9 mouse cellular contexts compared by ENCODE assay signal in the genomic region with DNA sequence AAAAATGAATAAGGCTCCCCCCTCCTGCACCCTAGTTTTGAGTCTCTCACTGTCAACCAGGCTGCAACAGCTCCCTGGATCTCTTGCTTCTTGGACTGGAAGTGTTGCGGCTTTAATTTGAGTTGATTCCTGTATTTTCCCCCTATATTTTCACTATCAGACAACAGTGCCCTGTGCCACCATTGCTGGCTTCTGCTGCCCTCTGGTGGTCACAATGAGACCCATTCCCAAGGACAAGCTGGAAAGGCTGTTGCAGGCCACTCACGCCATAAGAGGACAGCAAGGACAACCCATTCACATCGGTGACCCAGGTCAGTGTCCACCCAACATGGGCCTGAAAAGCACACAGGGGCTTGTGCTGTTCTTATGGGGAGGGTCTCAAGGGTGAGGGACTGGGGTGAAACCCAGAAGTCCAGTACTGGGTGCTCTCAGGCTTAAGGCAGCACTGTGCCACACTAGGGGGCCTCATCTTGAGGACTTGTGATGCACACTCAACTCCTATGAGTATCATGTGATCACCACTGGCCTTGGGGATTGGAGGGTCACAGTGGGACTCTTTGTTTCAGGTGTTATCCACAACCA.
A peak's percentile ranks its signal among the peaks of the same experiment; 100 is the strongest.
DNase-seq lines count a peak whose midpoint lies in the region; ATAC-seq and TF ChIP-seq lines count a peak whose summit lies in the region.
"Had no signal": no experiment of that assay in that cellular context is flagged by ENCODE, and none has a peak within 500 bp of the region (broad histone marks: within the 10 kb centered on the region; RNA-seq: fewer than 3 reads in every experiment).

No protein-coding gene starts in this region.

- no peak overlapping the region for H3K4me2 ChIP-seq in forebrain, embryonic 13.5 days
- no peak overlapping the region for H3K4me2 ChIP-seq in lung, postnatal 0 days (replicated peaks; ENCODE audit: low read depth, low read length)
- H3K4me2 ChIP-seq: heart, embryonic 15.5 days had no signal

- H3K4me3 ChIP-seq in ES-Bruce4 (ENCODE audit: low read depth, low read length), result no peak overlapping the region
- H3K4me3 ChIP-seq in forebrain, embryonic 13.5 days, result no peak overlapping the region
- no peak overlapping the region for H3K4me3 ChIP-seq in layer of hippocampus, adult 2 months
- H3K4me3 ChIP-seq in lung, postnatal 0 days (ENCODE audit: low read depth, low read length), result no peak overlapping the region
- H3K4me3 ChIP-seq: heart, embryonic 15.5 days had no signal

- no peak overlapping the region for H3K27ac ChIP-seq in ES-Bruce4 (ENCODE audit: insufficient read depth, low read length)
- H3K27ac ChIP-seq in forebrain, embryonic 13.5 days, result no peak overlapping the region
- H3K27ac ChIP-seq in layer of hippocampus, adult 2 months, result no peak overlapping the region
- no peak overlapping the region for H3K27ac ChIP-seq in lung, postnatal 0 days (ENCODE audit: low read length)
- H3K27ac ChIP-seq: heart, embryonic 15.5 days had no signal

- H3K9ac ChIP-seq in ES-Bruce4 (ENCODE audit: low read depth, poor library complexity, severe bottlenecking), result no peak overlapping the region
- no peak overlapping the region for H3K9ac ChIP-seq in forebrain, embryonic 13.5 days
- no peak overlapping the region for H3K9ac ChIP-seq in lung, postnatal 0 days (replicated peaks; ENCODE audit: low read depth)
- H3K9ac ChIP-seq: heart, embryonic 15.5 days had no signal

- H3K27me3 ChIP-seq in ES-Bruce4 (ENCODE audit: control insufficient read depth, insufficient read depth, low read length, poor library complexity, severe bottlenecking), result no peaks in the 10 kb centered on the region
- H3K27me3 ChIP-seq in forebrain, embryonic 13.5 days, result 0 out of 2 replicates have a peak, but pooled peaks cover 5% of the 10 kb centered on the region
- H3K27me3 ChIP-seq in lung, postnatal 0 days (replicated peaks; ENCODE audit: insufficient read depth, low read length), result no peaks in the 10 kb centered on the region
- H3K27me3 ChIP-seq: heart, embryonic 15.5 days had no signal

- peak; percentile 55 for DNase-seq in c-Kit-positive CD71-positive TER-119-negative erythroid progenitor cells, embryonic 14.5 days (ENCODE audit: low read depth)
- peak; percentile 91 for DNase-seq in heart, postnatal 4 days
- peak; percentile 69 to 89 for DNase-seq in layer of hippocampus, adult 2 months (ENCODE audit: low spot score in 2 of 2)
- peak; percentile 78 for DNase-seq in lung, postnatal 0 days (ENCODE audit: low spot score)
- DNase-seq in ovary, postnatal 14 days (ENCODE audit: low spot score), result peak; percentile 80
- DNase-seq in thymus, postnatal 0 days (ENCODE audit: low spot score), result peak; percentile 75

- TF ChIP-seq EP300 in ES-Bruce4 (IDR thresholded peaks at IDR 0.05; ENCODE audit: insufficient read depth, low read depth, low read length), result no peak
- no peak for TF ChIP-seq EP300 in lung, postnatal 0 days (IDR thresholded peaks at IDR 0.05)

- ATAC-seq in forebrain, embryonic 13.5 days, result peak; percentile 89
- ATAC-seq in lung, postnatal 0 days, result peak; percentile 70

- TF ChIP-seq CTCF in ES-Bruce4 (IDR thresholded peaks at IDR 0.05; ENCODE audit: low read depth, low read length), result peak; percentile 94
- TF ChIP-seq CTCF in layer of hippocampus, adult 2 months (conservative IDR thresholded peaks at IDR 0.05), result peak; percentile 98
- TF ChIP-seq CTCF in lung, postnatal 0 days (IDR thresholded peaks at IDR 0.05), result peak; percentile 97

- no peaks in the 10 kb centered on the region for H3K9me3 ChIP-seq in ES-Bruce4 (replicated peaks; ENCODE audit: control insufficient read depth, insufficient read depth, low read length, poor library complexity, severe bottlenecking)
- no peaks in the 10 kb centered on the region for H3K9me3 ChIP-seq in forebrain, embryonic 13.5 days (replicated peaks)
- no peaks in the 10 kb centered on the region for H3K9me3 ChIP-seq in lung, postnatal 0 days (ENCODE audit: low read length)
- H3K9me3 ChIP-seq: heart, embryonic 15.5 days had no signal

- no peaks in the 10 kb centered on the region for H3K36me3 ChIP-seq in ES-Bruce4 (ENCODE audit: control insufficient read depth, insufficient read depth, low read length, poor library complexity, severe bottlenecking)
- H3K36me3 ChIP-seq in forebrain, embryonic 13.5 days (ENCODE audit: poor library complexity, severe bottlenecking), result no peaks in the 10 kb centered on the region
- H3K36me3 ChIP-seq in lung, postnatal 0 days (ENCODE audit: insufficient read depth, low read length), result no peaks in the 10 kb centered on the region
- H3K36me3 ChIP-seq: heart, embryonic 15.5 days had no signal

- no peak for TF ChIP-seq POLR2A in ES-Bruce4 (IDR thresholded peaks at IDR 0.05; ENCODE audit: insufficient read depth, low read length)

- WGBS in forebrain, embryonic 13.5 days, result 15% methylated on average over 3 of the region's 3 CpGs
- 12% methylated on average over 3 of the region's 3 CpGs for whole genome bisulfite sequencing in lung, postnatal 0 days

- H3K4me1 ChIP-seq in ES-Bruce4 (ENCODE audit: control insufficient read depth, insufficient read depth, low read length), result no peaks in the 10 kb centered on the region
- no peaks in the 10 kb centered on the region for H3K4me1 ChIP-seq in forebrain, embryonic 13.5 days
- H3K4me1 ChIP-seq in lung, postnatal 0 days (ENCODE audit: insufficient read depth, low read depth, low read length), result 0 out of 2 replicates have a peak, but pooled peaks cover 3% of the 10 kb centered on the region
